Mouse (Mus musculus) midbrain, embryonic 10.5 days (tissue): ENCODE measurements at regions not wholly inside any gene's neighbourhood (a gene's known extent, or its start where the extent isn't known, plus 50 kb on each side); places are given as distances from the start of the nearest gene placed in this dataset.
A peak's percentile ranks its signal among the peaks of the same experiment; 100 is the strongest.

ENCODE experiments used
- DNase-seq: peaks from one replicate; pipeline ENCODE4 v3.0.0-alpha.2; 2017; ENCODE audit warnings: low spot score
- H3K27ac ChIP-seq: fragments of 300-500 bp; sonication (generic); replicated peaks from 2 replicates; pipeline ENCODE4 v1.5.1; 2016; ENCODE audit warnings: mild to moderate bottlenecking
- H3K27me3 ChIP-seq: fragments of 300-500 bp; sonication (generic); 2 replicates; pipeline ENCODE4 v1.6.1; 2016; ENCODE audit warnings: low read depth, mild to moderate bottlenecking; ENCODE audit not compliant: poor library complexity, severe bottlenecking
- H3K36me3 ChIP-seq: fragments of 300-500 bp; sonication (generic); 2 replicates; pipeline ENCODE4 v1.6.1; 2016; ENCODE audit warnings: mild to moderate bottlenecking, moderate library complexity
- H3K4me1 ChIP-seq: fragments of 300-500 bp; sonication (generic); 2 replicates; pipeline ENCODE4 v1.6.1; 2016
- H3K4me3 ChIP-seq: fragments of 300-500 bp; sonication (generic); 2 replicates; pipeline ENCODE4 v1.5.1; 2016; ENCODE audit warnings: mild to moderate bottlenecking, moderate library complexity
- H3K9me3 ChIP-seq: fragments of 300-500 bp; sonication (generic); replicated peaks from 2 replicates; pipeline ENCODE4 v1.6.1; 2016; ENCODE audit warnings: mild to moderate bottlenecking
- WGBS: fragments of 180-500 bp; shearing (Covaris S2); methylation state at CpG from one replicate; pipeline ENCODE4 v1.1.7; 2016; 5-methylcytosine and 5-hydroxymethylcytosine counted together

GRCm38 (mm10) chr6:89045436-89045966 lies 143.4 kb downstream of the Tpra1 start:
- 69% methylated on average over 4 of the region's 4 CpGs for WGBS
- Histone ChIP-seq H3K27ac (no peak overlapping the region), H3K4me1 (peaks cover 27% of the 10 kb centered on the region), H3K4me3 (no peak overlapping the region), H3K27me3 (peaks cover 22% of the 10 kb centered on the region), H3K36me3 (no peaks in the 10 kb centered on the region), H3K9me3 (no peaks in the 10 kb centered on the region)
- no peak for DNase-seq

GRCm38 (mm10) chr6:89046476-89046875 lies 144.4 kb downstream of the Tpra1 start:
- WGBS: 87% methylated on average over 2 of the region's 2 CpGs
- H3K9me3 ChIP-seq: no peaks in the 10 kb centered on the region
- no peaks in the 10 kb centered on the region for H3K36me3 ChIP-seq
- H3K4me1 ChIP-seq: peaks cover 27% of the 10 kb centered on the region
- no peak overlapping the region for H3K4me3 ChIP-seq
- DNase-seq: no peak
- H3K27me3 ChIP-seq: peaks cover 13% of the 10 kb centered on the region; the same call in 1 of the 2 replicates
- H3K27ac ChIP-seq: no peak overlapping the region

- WGBS: 60% methylated on average over 6 of the region's 6 CpGs
- peaks cover 13% of the 10 kb centered on the region; the same call in 1 of the 2 replicates for H3K27me3 ChIP-seq
- H3K36me3 ChIP-seq: no peaks in the 10 kb centered on the region
- no peak overlapping the region for H3K4me3 ChIP-seq
- H3K4me1 ChIP-seq: peaks cover 22% of the 10 kb centered on the region
- no peaks in the 10 kb centered on the region for H3K9me3 ChIP-seq
- no peak overlapping the region; the same call in 1 of the 2 replicates for H3K27ac ChIP-seq
- DNase-seq: no peak
These were observed 145.7 kb downstream of the Tpra1 start for GRCm38 (mm10) chr6:89047629-89048332.

GRCm38 (mm10) chr6:89049290-89049689 lies 147.2 kb downstream of the Tpra1 start:
- peaks cover 18% of the 10 kb centered on the region for H3K4me1 ChIP-seq
- no peak overlapping the region for H3K4me3 ChIP-seq
- H3K9me3 ChIP-seq: no peaks in the 10 kb centered on the region
- H3K27ac ChIP-seq: 0 out of 2 replicates have a peak overlapping the region, but pooled peaks have one; percentile 17
- no peak for DNase-seq
- peaks cover 13% of the 10 kb centered on the region; the same call in 1 of the 2 replicates for H3K27me3 ChIP-seq
- H3K36me3 ChIP-seq: no peaks in the 10 kb centered on the region
- WGBS: 46% methylated on average over 1 of the region's 1 CpGs

- 89% methylated on average over 13 of the region's 13 CpGs for WGBS
- no peak overlapping the region for H3K27ac ChIP-seq
- no peak for DNase-seq
- no peaks in the 10 kb centered on the region for H3K36me3 ChIP-seq
- H3K9me3 ChIP-seq: no peaks in the 10 kb centered on the region
- peaks cover 13% of the 10 kb centered on the region for H3K4me1 ChIP-seq
- H3K27me3 ChIP-seq: peaks cover 13% of the 10 kb centered on the region; the same call in 1 of the 2 replicates
- no peak overlapping the region for H3K4me3 ChIP-seq
These were observed 148.7 kb downstream of the Tpra1 start for GRCm38 (mm10) chr6:89050575-89051270.

- H3K4me1 ChIP-seq: peaks cover 9% of the 10 kb centered on the region
- H3K4me3 ChIP-seq: no peak overlapping the region
- peaks cover 10% of the 10 kb centered on the region; the same call in 1 of the 2 replicates for H3K27me3 ChIP-seq
- DNase-seq: no peak
- H3K27ac ChIP-seq: no peak overlapping the region
- WGBS: 88% methylated on average over 9 of the region's 9 CpGs
- H3K36me3 ChIP-seq: no peaks in the 10 kb centered on the region
- H3K9me3 ChIP-seq: no peaks in the 10 kb centered on the region
These were observed 150.9 kb downstream of the Tpra1 start for GRCm38 (mm10) chr6:89052758-89053460.

GRCm38 (mm10) chr6:89054060-89054459 lies 152.0 kb downstream of the Tpra1 start:
- H3K27me3 ChIP-seq: peaks cover 2% of the 10 kb centered on the region; the same call in 1 of the 2 replicates
- no peak overlapping the region for H3K4me3 ChIP-seq
- H3K36me3 ChIP-seq: no peaks in the 10 kb centered on the region
- no peak for DNase-seq
- no peak overlapping the region for H3K27ac ChIP-seq
- peaks cover 5% of the 10 kb centered on the region for H3K4me1 ChIP-seq
- 85% methylated on average over 13 of the region's 13 CpGs for WGBS
- no peaks in the 10 kb centered on the region for H3K9me3 ChIP-seq

GRCm38 (mm10) chr6:89059431-89059975 lies 157.5 kb downstream of the Tpra1 start:
- H3K27me3 ChIP-seq: 0 out of 2 replicates have a peak, but pooled peaks cover 7% of the 10 kb centered on the region
- DNase-seq: no peak
- no peak overlapping the region; the same call in 1 of the 2 replicates for H3K27ac ChIP-seq
- H3K36me3 ChIP-seq: no peaks in the 10 kb centered on the region
- H3K4me3 ChIP-seq: no peak overlapping the region
- WGBS: 74% methylated on average over 4 of the region's 4 CpGs
- 0 out of 2 replicates have a peak, but pooled peaks cover 3% of the 10 kb centered on the region for H3K9me3 ChIP-seq
- H3K4me1 ChIP-seq: peaks cover 20% of the 10 kb centered on the region

GRCm38 (mm10) chr6:89064977-89065580 lies 163.0 kb downstream of the Tpra1 start:
- Histone ChIP-seq H3K9me3 (0 out of 2 replicates have a peak, but pooled peaks cover 3% of the 10 kb centered on the region), H3K4me3 (no peak overlapping the region), H3K4me1 (peaks cover 37% of the 10 kb centered on the region), H3K27me3 (peaks cover 10% of the 10 kb centered on the region; the same call in 1 of the 2 replicates), H3K27ac (peak overlapping the region; percentile 53), H3K36me3 (no peaks in the 10 kb centered on the region)
- DNase-seq: no peak
- 85% methylated on average over 7 of the region's 7 CpGs for WGBS

- H3K4me3 ChIP-seq: no peak overlapping the region
- WGBS: 28% methylated on average over 5 of the region's 5 CpGs
- H3K27me3 ChIP-seq: peaks cover 10% of the 10 kb centered on the region; the same call in 1 of the 2 replicates
- peaks cover 48% of the 10 kb centered on the region for H3K4me1 ChIP-seq
- DNase-seq: peak; percentile 23
- no peaks in the 10 kb centered on the region for H3K36me3 ChIP-seq
- no peaks in the 10 kb centered on the region for H3K9me3 ChIP-seq
- peak overlapping the region; percentile 55 for H3K27ac ChIP-seq
These were observed 164.5 kb downstream of the Tpra1 start for GRCm38 (mm10) chr6:89066588-89066987.

- Histone ChIP-seq H3K36me3 (no peaks in the 10 kb centered on the region), H3K27me3 (peaks cover 10% of the 10 kb centered on the region; the same call in 1 of the 2 replicates), H3K4me1 (peaks cover 59% of the 10 kb centered on the region), H3K4me3 (no peak overlapping the region), H3K9me3 (no peaks in the 10 kb centered on the region), H3K27ac (no peak overlapping the region; the same call in 1 of the 2 replicates)
- WGBS: 98% methylated on average over 5 of the region's 5 CpGs
- no peak for DNase-seq
These were observed 166.2 kb downstream of the Tpra1 start for GRCm38 (mm10) chr6:89068286-89068685.

- 86% methylated on average over 5 of the region's 5 CpGs for WGBS
- no peak for DNase-seq
- peaks cover 4% of the 10 kb centered on the region; the same call in 1 of the 2 replicates for H3K27me3 ChIP-seq
- H3K4me1 ChIP-seq: peaks cover 59% of the 10 kb centered on the region
- no peaks in the 10 kb centered on the region for H3K9me3 ChIP-seq
- H3K27ac ChIP-seq: no peak overlapping the region
- no peak overlapping the region for H3K4me3 ChIP-seq
- H3K36me3 ChIP-seq: no peaks in the 10 kb centered on the region
These were observed 167.1 kb downstream of the Tpra1 start for GRCm38 (mm10) chr6:89069108-89069507.
